Mouse (Mus musculus) adrenal gland, adult 2 months (tissue): Measurements from ENCODE around the gene Tgfb1i1. TPM values are rescaled to one million over a fixed set of nuclear protein-coding genes. Genes with fewer than 3 reads are reported as not detected.

Source experiments
- DNase-seq: peaks from one replicate; pipeline ENCODE4 v3.0.0; 2021
- microRNA-seq, 2 experiments: library from miRNA; unstranded; fragments of <30 nt; microRNA quantifications; one replicate each; pipeline ENCODE4 v1.2.0; 2021
- polyA plus RNA-seq: library from polyadenylated mRNA; depleted of rRNA; stranded (reverse); fragments of >200 nt; gene quantifications from 2 replicates; pipeline ENCODE4 v1.2.3, GENCODE M21; 2012; rRNA removed
- total RNA-seq, 2 experiments: library from RNA; stranded (reverse); gene quantifications; 2 replicates each; pipeline ENCODE4 v1.2.3; 2021

Tgfb1i1 gene
- total and polyA plus RNA-seq, 3 experiments = 24.0 to 35.1 (median 30.2) TPM

GRCm38 (mm10) chr7:128288923-128289544, 42.4 kb downstream of the Tgfb1i1 start:
- peak; percentile 49 for DNase-seq

GRCm38 (mm10) chr7:128294785-128295184, 48.2 kb downstream of the Tgfb1i1 start:
- no peak for DNase-seq

DNA sequence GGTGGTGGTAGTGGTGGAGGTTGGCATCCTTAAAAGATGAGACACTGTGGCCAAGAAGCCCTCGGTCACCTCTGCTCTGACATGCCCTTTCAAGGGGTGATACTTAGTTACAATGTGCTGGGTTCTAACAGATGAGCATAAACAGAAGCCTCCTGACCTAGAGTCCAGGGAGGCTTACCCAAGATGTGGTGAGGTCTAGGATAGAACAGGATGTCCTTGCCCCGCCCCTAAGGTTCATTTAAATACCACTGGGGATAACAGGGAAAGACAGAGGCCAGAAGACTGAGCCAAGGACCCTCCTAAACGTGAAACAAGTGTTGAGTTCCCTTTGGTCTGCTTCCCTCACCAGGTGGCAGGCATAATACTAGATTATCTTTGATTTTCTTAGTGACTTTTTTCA, 49.9 kb downstream of the Tgfb1i1 start:
- no peak for DNase-seq

GRCm38 (mm10) chr7:128297291-128297616, 50.6 kb downstream of the Tgfb1i1 start:
- no peak for DNase-seq

DNA sequence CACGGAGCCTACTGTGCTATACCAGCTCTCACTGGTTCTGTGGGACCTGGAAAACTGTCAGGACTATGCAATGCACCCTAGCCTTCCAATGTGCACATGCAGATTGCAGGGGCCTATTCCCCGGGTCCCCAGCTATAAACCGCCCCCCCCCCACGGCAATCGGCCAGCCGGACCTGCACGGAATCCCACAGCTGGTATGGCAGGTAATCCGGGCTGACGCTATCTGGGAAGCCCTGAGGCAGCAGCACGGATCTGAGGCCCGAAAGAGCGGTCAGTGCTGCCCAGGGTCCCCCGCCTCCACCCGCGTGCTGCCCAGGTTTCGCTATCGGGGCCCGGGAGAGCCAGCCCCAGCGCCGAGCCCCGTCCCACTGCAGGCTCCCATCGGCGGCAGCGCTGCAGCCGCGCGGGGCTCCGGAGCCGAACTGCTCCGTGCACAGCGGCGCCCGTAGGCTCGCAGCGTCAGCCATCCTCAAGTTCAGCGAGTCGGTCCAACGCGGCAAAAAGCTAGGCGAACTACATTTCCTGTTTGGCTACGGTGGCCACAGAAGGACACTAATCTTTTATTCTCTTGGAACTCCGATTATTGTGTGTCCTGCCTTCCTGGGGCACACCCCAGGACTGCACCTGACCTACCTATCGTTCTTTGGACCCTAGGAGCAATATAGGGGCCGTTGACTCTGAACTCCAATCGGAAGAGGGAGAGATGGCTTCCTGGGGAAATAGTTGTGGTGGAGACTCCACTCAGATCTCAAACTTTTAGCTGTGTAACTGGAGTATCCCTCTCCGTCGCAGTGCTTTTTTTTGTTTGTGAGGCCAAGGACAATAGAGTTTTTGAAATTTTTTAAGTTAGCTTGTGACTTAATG, 51.2 kb downstream of the Tgfb1i1 start, which contains the start of gene BC017158:
TSS of gene BC017158 (minus strand) at position 554 of the 864 bp plus-strand sequence.
- peak; percentile 87 for DNase-seq

DNA sequence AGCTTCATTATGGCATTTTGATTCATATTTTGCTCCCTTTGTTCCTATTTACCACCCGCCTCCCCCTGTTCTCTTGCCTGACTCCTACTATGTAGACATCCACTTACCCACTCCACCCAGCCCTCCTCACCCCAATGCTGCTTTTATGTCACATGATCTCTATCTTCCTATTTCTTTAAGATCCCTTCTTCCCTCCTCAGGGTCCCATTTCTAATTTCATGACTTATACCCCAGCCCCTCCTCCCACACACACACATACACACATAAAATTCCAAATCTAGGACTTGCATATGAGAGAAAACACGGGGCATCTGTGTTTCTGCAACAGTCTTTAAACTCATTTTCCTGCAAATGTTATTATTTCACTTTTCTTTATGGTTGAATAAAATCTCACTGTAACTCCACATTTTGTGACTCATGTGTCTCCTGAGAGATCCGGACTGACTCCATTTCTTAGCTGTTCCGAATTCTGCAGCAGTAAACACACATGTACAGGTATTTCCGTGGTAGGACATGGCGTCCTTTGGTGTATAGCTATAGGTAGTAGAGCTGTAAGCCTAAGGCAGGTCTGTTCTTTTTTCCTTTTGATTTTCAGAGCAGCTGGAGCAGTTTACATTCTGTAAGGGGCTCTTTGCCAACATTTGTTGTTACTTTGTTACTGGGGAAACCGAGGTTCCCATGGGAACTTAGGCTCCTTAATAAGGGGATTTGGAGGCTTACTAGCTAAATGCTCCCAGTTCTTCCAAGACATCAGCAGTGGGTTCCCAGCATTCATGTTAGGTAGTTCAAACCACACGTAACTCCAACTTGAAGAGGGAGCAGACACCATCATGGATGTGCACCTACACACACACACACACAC, 52.1 kb downstream of the Tgfb1i1 start:
- no peak for DNase-seq

DNA sequence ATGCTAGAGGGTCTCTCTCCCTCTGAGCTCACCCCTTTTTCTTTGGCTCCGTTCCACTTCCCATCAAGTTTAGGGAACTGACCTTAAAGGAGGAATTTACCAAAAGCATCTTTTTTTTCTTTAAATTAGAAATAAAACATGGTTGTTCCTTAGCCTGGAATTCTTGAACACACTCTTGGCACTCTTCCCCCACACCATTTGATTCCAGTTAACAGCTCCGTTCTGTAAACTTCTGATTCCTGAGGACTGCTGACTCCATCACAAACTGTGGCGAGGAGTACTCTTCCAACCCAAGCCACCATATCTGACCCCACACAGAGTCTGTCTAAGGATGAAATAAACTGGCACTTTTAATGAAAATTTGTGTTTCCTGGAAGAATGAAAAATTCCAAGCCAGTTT, 54.3 kb downstream of the Tgfb1i1 start:
- DNase-seq = no peak

DNA sequence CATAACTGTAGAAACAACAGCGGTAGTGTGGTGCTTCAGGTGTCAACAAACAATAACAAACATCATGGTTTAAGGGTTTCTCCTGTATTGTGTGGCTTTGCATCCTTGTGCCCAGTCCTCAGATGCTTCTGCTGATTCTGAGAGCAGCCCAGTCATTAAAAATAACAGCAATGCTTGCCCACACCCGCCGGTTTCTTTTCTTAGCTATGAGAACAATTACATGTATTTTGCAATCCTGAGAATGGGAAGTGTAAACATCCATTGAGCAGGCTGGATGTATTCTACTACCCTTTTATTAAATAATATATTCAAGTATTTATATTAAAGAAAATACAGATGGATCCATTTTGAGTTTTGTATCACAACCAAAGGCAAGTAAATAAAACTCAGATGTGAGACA, 55.5 kb downstream of the Tgfb1i1 start:
- DNase-seq = no peak

DNA sequence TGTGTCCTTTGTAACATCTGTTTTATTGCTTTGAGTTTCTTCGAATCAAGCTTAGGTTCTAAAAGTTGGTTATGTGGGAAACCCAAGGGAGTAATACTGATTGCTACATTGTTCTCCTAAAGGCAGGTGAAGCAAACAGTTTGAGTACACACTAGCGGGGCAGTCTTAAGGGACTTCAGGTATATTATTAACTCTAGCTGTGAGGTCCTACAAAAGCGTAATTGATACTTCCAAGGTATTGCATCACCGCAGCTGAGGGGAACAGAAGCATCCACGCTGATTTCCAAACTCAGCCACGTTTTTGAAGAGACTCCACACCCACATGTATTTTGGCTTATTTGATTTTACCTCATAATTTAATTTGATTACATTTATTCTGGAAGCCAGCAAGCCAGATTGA, 57.6 kb downstream of the Tgfb1i1 start:
- no peak for DNase-seq

DNA sequence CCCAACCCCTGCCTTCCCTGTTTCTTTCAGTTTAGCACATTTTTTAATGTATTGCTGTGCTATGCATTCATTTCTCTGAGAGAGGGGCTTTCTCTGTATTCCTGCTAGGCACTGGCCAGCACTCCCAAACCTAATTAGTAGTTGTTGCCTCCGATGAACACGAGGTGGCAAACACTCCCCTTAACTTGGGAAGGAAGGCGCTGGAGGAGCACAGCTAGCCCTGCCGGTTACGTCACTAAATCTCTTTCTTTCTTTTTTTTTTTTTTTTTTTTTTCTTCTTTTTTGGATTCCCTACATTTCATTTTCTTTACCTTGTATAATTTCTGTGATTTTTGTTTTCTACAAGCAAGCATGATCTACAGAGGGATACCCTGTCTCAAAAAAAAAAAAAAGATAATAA, 58.3 kb downstream of the Tgfb1i1 start:
- no peak for DNase-seq

Small RNA genes lying within 50 kb of the gene (microRNA-seq; reads per million reads assigned to microRNA genes)
- gene Mir3103 = 1.1 to 1.2 reads per million in 2 experiments

Other genes starting within 250 kb of the Tgfb1i1 start
- gene Trim72, start 242.9 kb upstream of the Tgfb1i1 start, total RNA-seq = under 1 TPM in 1 of 2 experiments, not detected in 1; 0.17 TPM
- gene Trim72, start 242.9 kb upstream of the Tgfb1i1 start, polyA plus RNA-seq = 0.16 and 0.29 TPM in 2 replicates
- 1 to 10 TPM; 5.5 to 9.1 TPM for gene Itgam, start 184.2 kb upstream of the Tgfb1i1 start, total RNA-seq
- 2.0 and 2.2 TPM in 2 replicates for gene Itgam, start 184.2 kb upstream of the Tgfb1i1 start, polyA plus RNA-seq
- gene Gm49368, start 184.1 kb upstream of the Tgfb1i1 start, total RNA-seq = not detected
- not detected in 2 replicates for gene Gm49368, start 184.1 kb upstream of the Tgfb1i1 start, polyA plus RNA-seq
- gene Itgax, start 117.3 kb upstream of the Tgfb1i1 start, total RNA-seq = 1 to 10 TPM; 1.4 to 2.4 TPM
- 1.7 and 1.8 TPM in 2 replicates for gene Itgax, start 117.3 kb upstream of the Tgfb1i1 start, polyA plus RNA-seq
- under 1 TPM in 1 of 2 experiments, not detected in 1; 0.07 TPM for gene Itgad, start 92.4 kb upstream of the Tgfb1i1 start, total RNA-seq
- gene Itgad, start 92.4 kb upstream of the Tgfb1i1 start, polyA plus RNA-seq = 0.04 and 0.07 TPM in 2 replicates
- gene Cox6a2, start 40.4 kb upstream of the Tgfb1i1 start, total RNA-seq = 1 to 10 TPM in 1 of 2 experiments, not detected in 1; 8.0 TPM
- gene Cox6a2, start 40.4 kb upstream of the Tgfb1i1 start, polyA plus RNA-seq = 1.7 and 2.9 TPM in 2 replicates
- 10 to 100 TPM; 18.6 to 20.1 TPM for gene Armc5, start 9.5 kb upstream of the Tgfb1i1 start, total RNA-seq
- 64.3 and 68.0 TPM in 2 replicates for gene Armc5, start 9.5 kb upstream of the Tgfb1i1 start, polyA plus RNA-seq
- 1 to 10 TPM; 5.1 to 8.7 TPM for gene 9130023H24Rik, start 8.8 kb upstream of the Tgfb1i1 start, total RNA-seq
- 1.4 TPM in 2 replicates for gene 9130023H24Rik, start 8.8 kb upstream of the Tgfb1i1 start, polyA plus RNA-seq
- under 1 TPM in 1 of 2 experiments, not detected in 1; 0.17 TPM for gene Slc5a2, start 18.8 kb downstream of the Tgfb1i1 start, total RNA-seq
- gene Slc5a2, start 18.8 kb downstream of the Tgfb1i1 start, polyA plus RNA-seq = not detected in 2 replicates
- 10 to 100 TPM; 28.6 to 33.0 TPM for gene BC017158, start 51.4 kb downstream of the Tgfb1i1 start, total RNA-seq
- gene BC017158, start 51.4 kb downstream of the Tgfb1i1 start, polyA plus RNA-seq = 62.7 and 66.8 TPM in 2 replicates
- gene Rgs10, start 171.9 kb downstream of the Tgfb1i1 start, total RNA-seq = 10 to 100 TPM; 10.5 to 23.8 TPM
- gene Rgs10, start 171.9 kb downstream of the Tgfb1i1 start, polyA plus RNA-seq = 9.1 and 11.9 TPM in 2 replicates
- 10 to 100 TPM; 73.1 to 96.3 TPM for gene Tial1, start 214.9 kb downstream of the Tgfb1i1 start, total RNA-seq
- gene Tial1, start 214.9 kb downstream of the Tgfb1i1 start, polyA plus RNA-seq = 26.4 and 33.0 TPM in 2 replicates